ENCODE assay signal across 15 mouse cellular contexts in the genomic region with DNA sequence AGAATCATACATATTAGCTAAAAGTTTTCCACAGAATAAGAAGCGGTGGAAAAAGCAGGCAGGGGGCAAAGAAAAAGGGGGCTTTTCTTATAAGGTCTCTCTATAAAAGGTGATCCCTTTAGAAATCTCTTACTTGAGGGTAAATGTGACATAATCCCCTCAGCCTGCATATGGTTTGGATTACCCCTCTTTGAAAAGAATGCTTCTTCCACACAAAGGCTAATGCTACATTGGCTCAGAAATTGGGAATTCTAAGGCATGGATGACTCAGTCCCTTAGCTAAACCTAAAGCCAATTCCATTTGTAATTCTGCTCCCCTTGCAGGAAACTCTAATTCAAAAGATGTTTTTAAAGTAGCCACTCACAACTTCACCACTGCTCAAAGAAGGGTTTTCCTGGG. TPM values are rescaled to one million over a fixed set of nuclear protein-coding genes. Genes with fewer than 3 reads are reported as not detected.
"Had no signal": no experiment of that assay in that cellular context is flagged by ENCODE, and none has a peak within 500 bp of the region (broad histone marks: within the 10 kb centered on the region; RNA-seq: fewer than 3 reads in every experiment).

No protein-coding gene starts in this region.

- H3K4me1 ChIP-seq: kidney, embryonic 15.5 days; liver, embryonic 13.5 days; lung, embryonic 15.5 days; midbrain, embryonic 10.5 days; neural tube, embryonic 12.5 days had no signal

- H3K36me3 ChIP-seq: kidney, embryonic 15.5 days; liver, embryonic 13.5 days; lung, embryonic 15.5 days; midbrain, embryonic 10.5 days; neural tube, embryonic 12.5 days had no signal

- H3K9me3 ChIP-seq: kidney, embryonic 15.5 days; liver, embryonic 13.5 days; lung, embryonic 15.5 days; midbrain, embryonic 10.5 days; neural tube, embryonic 12.5 days had no signal

- H3K4me3 ChIP-seq: kidney, embryonic 15.5 days; liver, embryonic 13.5 days; lung, embryonic 15.5 days; midbrain, embryonic 10.5 days; neural tube, embryonic 12.5 days had no signal

- DNase-seq: kidney, adult 18-20 months; kidney, postnatal 14 days; layer of hippocampus, postnatal 36 days; liver; liver, embryonic 13.5 days; liver, postnatal 0 days; lung, postnatal 14 days; midbrain, embryonic 14.5 days; thymus, postnatal 4 days had no signal

- H3K27me3 ChIP-seq: kidney, embryonic 15.5 days; liver, embryonic 13.5 days; lung, embryonic 15.5 days; neural tube, embryonic 12.5 days had no signal

- ATAC-seq: liver, postnatal 0 days had no signal

- H3K9ac ChIP-seq: kidney, embryonic 15.5 days; liver, embryonic 13.5 days; liver, postnatal 0 days; lung, embryonic 15.5 days; neural tube, embryonic 12.5 days had no signal

- H3K27ac ChIP-seq: kidney, embryonic 15.5 days; liver, embryonic 13.5 days; lung, embryonic 15.5 days; midbrain, embryonic 10.5 days; neural tube, embryonic 12.5 days had no signal

- H3K4me2 ChIP-seq: kidney, embryonic 15.5 days; liver, embryonic 13.5 days; lung, embryonic 15.5 days; neural tube, embryonic 12.5 days had no signal

RNA-seq across cellular contexts. Expression of gene Srpx, which starts 37.5 kb away (rescaled TPM):
- total RNA-seq: monocyte, adult 5-6 weeks; neutrophil, adult 5-6 weeks had no signal
